In the genomic region with DNA sequence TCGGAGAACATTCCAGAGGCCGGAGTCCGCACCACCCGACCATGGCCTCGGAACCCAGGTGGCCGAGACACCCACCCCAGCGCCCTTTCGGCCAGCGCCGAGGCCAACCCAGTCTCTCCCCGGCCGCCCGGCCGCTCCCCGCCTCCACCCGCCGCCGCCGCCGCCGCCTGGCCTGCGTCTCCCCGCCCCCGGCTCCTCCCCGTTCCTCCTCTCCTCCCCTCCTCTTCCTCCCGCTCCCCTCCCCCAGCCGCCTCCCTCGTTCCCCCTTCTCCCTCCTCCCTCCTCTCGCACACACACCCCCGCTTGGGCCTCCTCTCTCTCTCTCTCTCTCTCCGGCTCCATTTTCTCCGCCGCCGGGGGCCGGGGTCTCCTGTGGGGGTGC, we compare ENCODE assay signal across 1 mouse cellular context.
TF ChIP-seq lines count a peak whose summit lies in the region.

No protein-coding gene starts in this region.

TF ChIP-seq in MEL, 35 proteins besides CTCF, POLR2A, EP300 and RAD21 (continued from another document):
- TF ChIP-seq GABPA (IDR thresholded peaks at IDR 0.05; ENCODE audit: low read depth, low read length) (no peak), ZNF384 (IDR thresholded peaks at IDR 0.05; ENCODE audit: low read depth, low read length) (no peak), USF2 (IDR thresholded peaks at IDR 0.05; ENCODE audit: borderline replicate concordance in 1 of 2, insufficient read depth in 1 of 2, low read depth in 1 of 2, low read length in 2 of 2) (no peak), KAT2A (conservative IDR thresholded peaks at IDR 0.05; ENCODE audit: low read depth, low read length) (no peak), MAFK (IDR thresholded peaks at IDR 0.05; ENCODE audit: borderline replicate concordance, low read depth, low read length) (no peak), ZC3H11A (IDR thresholded peaks at IDR 0.05; ENCODE audit: low read depth, low read length) (no peak), BHLHE40 (IDR thresholded peaks at IDR 0.05; ENCODE audit: borderline replicate concordance, low read depth, low read length) (no peak), SMC3 (IDR thresholded peaks at IDR 0.05; ENCODE audit: low read depth, low read length) (no peak), CHD2 (IDR thresholded peaks at IDR 0.05; ENCODE audit: low read length) (no peak), UBTF (IDR thresholded peaks at IDR 0.05; ENCODE audit: borderline replicate concordance, insufficient read depth, low read depth, low read length) (no peak), RCOR1 (IDR thresholded peaks at IDR 0.05; ENCODE audit: low read depth, low read length) (no peak), ZKSCAN1 (IDR thresholded peaks at IDR 0.05; ENCODE audit: low read depth, low read length) (no peak), ZMIZ1 (IDR thresholded peaks at IDR 0.05; ENCODE audit: low read depth, low read length) (peak; percentile 52; the same call in 1 of the 2 replicates), POLR2AphosphoS5 (IDR thresholded peaks at IDR 0.05; ENCODE audit: borderline replicate concordance, low read depth, low read length) (no peak), SIN3A (IDR thresholded peaks at IDR 0.05; ENCODE audit: low read length) (0 out of 2 replicates have a peak, but pooled peaks have one; percentile 11), MEF2A (IDR thresholded peaks at IDR 0.05; ENCODE audit: extremely low read depth, insufficient replicate concordance, low read depth, low read length, poor library complexity, severe bottlenecking) (no peak), HCFC1 (IDR thresholded peaks at IDR 0.05; ENCODE audit: low read depth, low read length) (peak; percentile 72; the same call in 1 of the 2 replicates), NELFE (IDR thresholded peaks at IDR 0.05; ENCODE audit: low read depth, low read length) (peak; percentile 56), TBP (IDR thresholded peaks at IDR 0.05; ENCODE audit: low read depth, low read length) (no peak), MAZ (IDR thresholded peaks at IDR 0.05; ENCODE audit: low read depth, low read length) (peak; percentile 97; the same call in 1 of the 2 replicates), MXI1 (IDR thresholded peaks at IDR 0.05; ENCODE audit: low read depth, low read length) (no peak), E2F4 (IDR thresholded peaks at IDR 0.05; ENCODE audit: borderline replicate concordance, low read depth, low read length) (no peak), NRF1 (IDR thresholded peaks at IDR 0.05; ENCODE audit: insufficient read depth, low read depth, low read length, poor library complexity, severe bottlenecking) (no peak), MAX (IDR thresholded peaks at IDR 0.05; ENCODE audit: low read length) (no peak), TCF12 (IDR thresholded peaks at IDR 0.05; ENCODE audit: low read depth, low read length) (peak; percentile 49), TAL1 (IDR thresholded peaks at IDR 0.05; ENCODE audit: low read length) (no peak)
